Mouse (Mus musculus) WW6 (cell line): ENCODE data around the gene Themis3.

Experiments used
- DNase-seq: peaks from one replicate; pipeline ENCODE4 v3.0.0-alpha.2; 2013; ENCODE audit warnings: low read depth, low spot score

The Themis3 gene

GRCm38 (mm10) chr17:66594435-66594834 lies at the start of gene Themis3:
Themis3 (minus strand) TSS chr17:66594621.
- no peak for DNase-seq

GRCm38 (mm10) chr17:66637951-66638722 lies 43.7 kb upstream of the Themis3 start:
- DNase-seq: no peak

GRCm38 (mm10) chr17:66619996-66620656 lies 25.7 kb upstream of the Themis3 start:
- no peak for DNase-seq

- DNase-seq: no peak
Observed at GRCm38 (mm10) chr17:66619255-66619826, 24.9 kb upstream of the Themis3 start.

GRCm38 (mm10) chr17:66610032-66610431 lies 15.6 kb upstream of the Themis3 start:
- DNase-seq: no peak

GRCm38 (mm10) chr17:66604931-66605330 lies 10.5 kb upstream of the Themis3 start:
- DNase-seq: no peak

GRCm38 (mm10) chr17:66601171-66601570 lies 6.8 kb upstream of the Themis3 start:
- no peak for DNase-seq

- no peak for DNase-seq
Observed at GRCm38 (mm10) chr17:66595867-66596266, 1.4 kb upstream of the Themis3 start.

GRCm38 (mm10) chr17:66595256-66595655 lies 835 bp upstream of the Themis3 start:
- no peak for DNase-seq

GRCm38 (mm10) chr17:66590353-66591075 lies 3.9 kb downstream of the Themis3 start:
- DNase-seq: no peak

GRCm38 (mm10) chr17:66589864-66590263 lies 4.6 kb downstream of the Themis3 start:
- no peak for DNase-seq

- no peak for DNase-seq
Observed at GRCm38 (mm10) chr17:66586741-66587140, 7.7 kb downstream of the Themis3 start.

- DNase-seq: no peak
Observed at GRCm38 (mm10) chr17:66586078-66586477, 8.3 kb downstream of the Themis3 start.

GRCm38 (mm10) chr17:66580990-66581389 lies 13.4 kb downstream of the Themis3 start:
- no peak for DNase-seq

GRCm38 (mm10) chr17:66578007-66578406 lies 16.4 kb downstream of the Themis3 start:
- DNase-seq: peak; percentile 42

- no peak for DNase-seq
Observed at GRCm38 (mm10) chr17:66577507-66577906, 16.9 kb downstream of the Themis3 start.

GRCm38 (mm10) chr17:66572677-66573060 lies 21.8 kb downstream of the Themis3 start:
- DNase-seq: no peak

- DNase-seq: no peak
Observed at GRCm38 (mm10) chr17:66571860-66572676, 22.4 kb downstream of the Themis3 start.

GRCm38 (mm10) chr17:66564213-66564612 lies 30.2 kb downstream of the Themis3 start:
- DNase-seq: no peak

- DNase-seq: no peak
Observed at GRCm38 (mm10) chr17:66563551-66563950, 30.9 kb downstream of the Themis3 start.

- no peak for DNase-seq
Observed at GRCm38 (mm10) chr17:66561380-66561779, 33.0 kb downstream of the Themis3 start.
